Mouse (Mus musculus) stomach, embryonic 14.5 days (tissue): ENCODE data around the gene Pex7. TPM values are rescaled to one million over a fixed set of nuclear protein-coding genes. Genes with fewer than 3 reads are reported as not detected.

Source experiments
- ATAC-seq: fragments of 200-750 bp; cut with Nextera tagmentation; 2 replicates; pipeline ENCODE4 v1.8.0; 2017; ENCODE audit warnings: low read depth, moderate TSS enrichment; ENCODE audit not compliant: insufficient number of reproducible peaks, insufficient read depth, low FRiP score
- H3K27ac ChIP-seq: fragments of 300-500 bp; sonication (generic); 2 replicates; pipeline ENCODE4 v1.5.1; 2014; ENCODE audit warnings: mild to moderate bottlenecking, low read length, moderate library complexity, mixed read lengths
- H3K27me3 ChIP-seq: fragments of 300-500 bp; sonication (generic); 2 replicates; pipeline ENCODE4 v1.6.1; 2014; ENCODE audit warnings: low read length, control low read depth, mixed read lengths; ENCODE audit not compliant: control insufficient read depth, insufficient read depth
- H3K36me3 ChIP-seq: fragments of 300-500 bp; sonication (generic); 2 replicates; pipeline ENCODE4 v1.6.1; 2014; ENCODE audit warnings: mild to moderate bottlenecking, control low read depth, low read length, moderate library complexity, mixed read lengths; ENCODE audit not compliant: control insufficient read depth, insufficient read depth
- H3K4me1 ChIP-seq: fragments of 300-500 bp; sonication (generic); 2 replicates; pipeline ENCODE4 v1.6.1; 2014; ENCODE audit warnings: low read length, control low read depth, mixed read lengths; ENCODE audit not compliant: control insufficient read depth, insufficient read depth
- H3K4me2 ChIP-seq: fragments of 300-500 bp; sonication (generic); replicated peaks from 2 replicates; pipeline ENCODE4 v1.6.1; 2014; ENCODE audit warnings: low read depth, low read length, control low read depth
- H3K4me3 ChIP-seq: fragments of 300-500 bp; sonication (generic); 2 replicates; pipeline ENCODE4 v1.5.1; 2014; ENCODE audit warnings: low read depth, low read length, control low read depth
- H3K9ac ChIP-seq: fragments of 300-500 bp; sonication (generic); replicated peaks from 2 replicates; pipeline ENCODE4 v1.6.1; 2014; ENCODE audit warnings: low read depth, mild to moderate bottlenecking, control low read depth, low read length, moderate library complexity, mixed read lengths
- H3K9me3 ChIP-seq: fragments of 300-500 bp; sonication (generic); 2 replicates; pipeline ENCODE4 v1.6.1; 2016; ENCODE audit warnings: low read depth, low read length, control low read depth; ENCODE audit not compliant: control insufficient read depth
- WGBS: fragments of 180-500 bp; shearing (Covaris S2); extraction: QIAGEN DNeasy Blood & Tissue Kit; methylation state at CpG from one replicate; pipeline ENCODE4 v1.1.7; 2014; 5-methylcytosine and 5-hydroxymethylcytosine counted together
- polyA plus RNA-seq: library from polyadenylated mRNA; unstranded; fragments of >200 nt; fragmentation: Nextera tagmentation; extraction: Ambion mirVana; gene quantifications from 2 replicates; pipeline ENCODE4 v1.2.1, GENCODE M21; 2014

Gene Pex7
- polyA plus RNA-seq, 1 experiment from 2014 or later = 37.3 TPM

DNA sequence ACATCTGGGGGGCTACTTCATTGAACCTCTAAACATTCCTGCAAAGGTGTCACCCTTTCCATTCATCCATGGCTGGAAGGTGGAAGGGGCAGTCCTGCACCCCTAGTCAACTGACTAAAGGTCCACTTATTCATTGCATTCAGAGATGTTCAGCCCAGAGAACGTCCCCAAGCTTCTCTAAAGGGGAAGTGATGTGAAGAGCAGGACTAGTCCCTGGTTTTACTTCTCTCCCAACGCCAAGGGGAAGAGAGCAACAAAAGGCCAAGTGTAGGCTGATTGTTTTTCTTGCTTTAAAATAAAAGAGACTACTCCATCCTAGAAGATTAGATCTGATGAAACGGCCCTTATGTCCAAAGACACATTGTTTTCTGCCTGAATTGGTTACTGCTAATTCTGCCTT is 27.1 kb downstream of the Pex7 start:
- 83% methylated on average over 3 of the region's 3 CpGs for WGBS
- H3K4me2 ChIP-seq = no peak overlapping the region

GRCm38 (mm10) chr10:19879161-19879560 is 28.3 kb downstream of the Pex7 start:
- Histone ChIP-seq H3K9me3 (no peaks in the 10 kb centered on the region), H3K4me2 (no peak overlapping the region), H3K27me3 (no peaks in the 10 kb centered on the region), H3K4me3 (no peak overlapping the region), H3K36me3 (no peaks in the 10 kb centered on the region), H3K4me1 (0 out of 2 replicates have a peak, but pooled peaks cover 3% of the 10 kb centered on the region), H3K9ac (no peak overlapping the region), H3K27ac (no peak overlapping the region)
- WGBS = 51% methylated on average over 6 of the region's 6 CpGs
- no peak for ATAC-seq

More for the DNA sequence above, 27.1 kb downstream of the Pex7 start:
- Histone ChIP-seq H3K36me3 (no peaks in the 10 kb centered on the region), H3K27ac (no peak overlapping the region), H3K4me1 (0 out of 2 replicates have a peak, but pooled peaks cover 3% of the 10 kb centered on the region), H3K4me3 (no peak overlapping the region), H3K9me3 (no peaks in the 10 kb centered on the region), H3K27me3 (no peaks in the 10 kb centered on the region), H3K9ac (no peak overlapping the region)
- ATAC-seq = no peak

GRCm38 (mm10) chr10:19877679-19878078 is 29.8 kb downstream of the Pex7 start:
- H3K36me3 ChIP-seq = no peaks in the 10 kb centered on the region
- WGBS = 81% methylated on average over 9 of the region's 9 CpGs
- H3K9ac ChIP-seq = no peak overlapping the region
- H3K4me1 ChIP-seq = 0 out of 2 replicates have a peak, but pooled peaks cover 3% of the 10 kb centered on the region
- no peak for ATAC-seq
- no peak overlapping the region for H3K27ac ChIP-seq
- no peaks in the 10 kb centered on the region for H3K27me3 ChIP-seq
- H3K9me3 ChIP-seq = no peaks in the 10 kb centered on the region
- no peak overlapping the region for H3K4me3 ChIP-seq
- H3K4me2 ChIP-seq = no peak overlapping the region

DNA sequence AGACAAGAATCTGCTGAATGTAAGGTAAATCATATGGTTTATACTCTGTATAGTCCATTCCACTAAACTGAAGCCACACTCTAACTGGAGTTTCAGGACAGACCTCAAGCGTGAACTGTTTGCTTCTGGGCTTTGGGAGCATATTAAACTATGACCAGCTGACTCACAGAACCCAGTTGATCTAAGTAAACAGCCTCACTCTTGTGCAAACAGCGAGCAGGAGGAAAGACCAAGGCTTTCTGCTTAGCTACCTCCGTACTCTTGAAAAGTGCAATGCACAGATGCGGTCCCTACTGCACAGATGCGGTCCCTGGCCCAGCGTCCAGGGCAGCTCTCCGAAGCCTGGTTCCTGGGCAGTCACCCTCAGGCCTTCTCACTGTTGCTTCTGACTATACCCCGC is 30.2 kb downstream of the Pex7 start:
- WGBS = 66% methylated on average over 8 of the region's 8 CpGs
- 0 out of 2 replicates have a peak, but pooled peaks cover 3% of the 10 kb centered on the region for H3K4me1 ChIP-seq
- H3K9me3 ChIP-seq = no peaks in the 10 kb centered on the region
- H3K4me2 ChIP-seq = no peak overlapping the region
- no peaks in the 10 kb centered on the region for H3K27me3 ChIP-seq
- H3K9ac ChIP-seq = no peak overlapping the region
- H3K27ac ChIP-seq = peak overlapping the region; percentile 27; the same call in 1 of the 2 replicates
- peak; percentile 81 for ATAC-seq
- no peaks in the 10 kb centered on the region for H3K36me3 ChIP-seq
- H3K4me3 ChIP-seq = no peak overlapping the region

DNA sequence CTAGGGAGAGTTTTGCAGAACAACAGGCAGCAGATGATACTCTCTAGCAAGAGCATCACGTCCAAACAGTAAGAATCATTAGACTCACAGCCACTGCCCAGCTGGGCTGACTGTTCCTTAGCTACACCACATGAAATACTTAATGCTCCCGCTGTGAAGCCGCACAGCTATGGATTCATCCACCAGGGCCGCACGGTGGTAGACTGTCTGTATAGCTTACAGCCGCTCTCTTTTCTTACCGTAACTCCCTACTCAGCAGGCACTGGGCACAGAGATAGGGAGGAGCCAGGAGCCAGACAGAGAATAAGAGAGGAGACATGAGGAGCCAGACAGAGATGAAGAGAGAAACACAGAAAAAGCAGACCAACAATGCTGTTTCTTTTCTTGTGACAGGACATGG is 30.8 kb downstream of the Pex7 start:
- no peak overlapping the region; the same call in 1 of the 2 replicates for H3K9ac ChIP-seq
- 54% methylated on average over 7 of the region's 7 CpGs for WGBS
- peak overlapping the region; percentile 27; the same call in 1 of the 2 replicates for H3K27ac ChIP-seq
- no peak overlapping the region for H3K4me2 ChIP-seq
- ATAC-seq = 0 out of 2 replicates have a peak, but pooled peaks have one; percentile 39
- H3K27me3 ChIP-seq = no peaks in the 10 kb centered on the region
- no peak overlapping the region for H3K4me3 ChIP-seq
- H3K9me3 ChIP-seq = no peaks in the 10 kb centered on the region
- 0 out of 2 replicates have a peak, but pooled peaks cover 3% of the 10 kb centered on the region for H3K4me1 ChIP-seq
- H3K36me3 ChIP-seq = no peaks in the 10 kb centered on the region

GRCm38 (mm10) chr10:19875346-19875745 is 32.1 kb downstream of the Pex7 start:
- Histone ChIP-seq H3K36me3 (no peaks in the 10 kb centered on the region), H3K4me1 (0 out of 2 replicates have a peak, but pooled peaks cover 3% of the 10 kb centered on the region), H3K9me3 (no peaks in the 10 kb centered on the region), H3K27me3 (no peaks in the 10 kb centered on the region), H3K4me2 (no peak overlapping the region), H3K27ac (no peak overlapping the region), H3K4me3 (no peak overlapping the region), H3K9ac (no peak overlapping the region)
- ATAC-seq = no peak
- 81% methylated on average over 5 of the region's 5 CpGs for WGBS

- Histone ChIP-seq H3K27me3 (peaks cover 22% of the 10 kb centered on the region), H3K4me3 (no peak overlapping the region), H3K9ac (no peak overlapping the region), H3K4me2 (no peak overlapping the region), H3K9me3 (no peaks in the 10 kb centered on the region), H3K36me3 (0 out of 2 replicates have a peak, but pooled peaks cover under 1% of the 10 kb centered on the region), H3K27ac (no peak overlapping the region), H3K4me1 (peaks cover 6% of the 10 kb centered on the region; the same call in 1 of the 2 replicates)
- no peak for ATAC-seq
- 89% methylated on average over 7 of the region's 7 CpGs for WGBS
Observed at GRCm38 (mm10) chr10:19855597-19856306, 51.7 kb downstream of the Pex7 start.

- no peak overlapping the region for H3K4me2 ChIP-seq
- 47% methylated on average over 2 of the region's 2 CpGs for WGBS
- H3K4me1 ChIP-seq = peaks cover 15% of the 10 kb centered on the region; the same call in 1 of the 2 replicates
- no peak overlapping the region for H3K9ac ChIP-seq
- no peaks in the 10 kb centered on the region for H3K36me3 ChIP-seq
- no peak overlapping the region for H3K27ac ChIP-seq
- no peak for ATAC-seq
- no peaks in the 10 kb centered on the region for H3K9me3 ChIP-seq
- no peak overlapping the region for H3K4me3 ChIP-seq
- peaks cover 37% of the 10 kb centered on the region for H3K27me3 ChIP-seq
Observed at GRCm38 (mm10) chr10:19853609-19854008, 53.9 kb downstream of the Pex7 start.
